14 mouse cellular contexts compared by ENCODE assay signal in the genomic region with DNA sequence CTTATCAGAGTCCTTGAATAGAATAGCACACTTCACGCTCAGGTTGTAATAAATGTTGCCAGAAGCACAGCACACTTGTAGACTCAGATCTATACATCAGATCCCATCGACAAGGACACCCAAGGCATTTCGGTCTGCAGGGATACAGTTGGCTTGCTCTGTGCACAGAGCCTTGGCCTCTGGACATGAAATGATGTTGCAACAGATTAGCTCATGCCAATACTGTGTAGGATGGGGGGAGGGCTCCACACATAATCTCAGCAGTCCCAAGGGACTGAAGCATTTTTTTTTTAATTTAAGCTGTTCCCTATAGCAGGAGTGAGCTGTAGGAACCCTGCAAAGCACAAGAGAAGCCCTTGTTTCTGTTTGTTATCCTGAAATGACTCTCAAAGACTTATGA.
"Had no signal": no experiment of that assay in that cellular context is flagged by ENCODE, and none has a peak within 500 bp of the region (broad histone marks: within the 10 kb centered on the region; RNA-seq: fewer than 3 reads in every experiment).

No protein-coding gene starts in this region.

- ATAC-seq: midbrain, embryonic 13.5 days had no signal

- H3K4me3 ChIP-seq: layer of hippocampus, adult 2 months; limb, embryonic 13.5 days; lung, embryonic 15.5 days; midbrain, embryonic 13.5 days; neural tube, embryonic 15.5 days had no signal

- H3K9ac ChIP-seq: limb, embryonic 13.5 days; liver, embryonic 14.5 days; lung, embryonic 15.5 days; midbrain, embryonic 13.5 days; neural tube, embryonic 15.5 days had no signal

- H3K36me3 ChIP-seq: limb, embryonic 13.5 days; lung, embryonic 15.5 days; midbrain, embryonic 13.5 days; neural tube, embryonic 15.5 days had no signal

- H3K4me1 ChIP-seq: limb, embryonic 13.5 days; lung, embryonic 15.5 days; midbrain, embryonic 13.5 days; neural tube, embryonic 15.5 days had no signal

- H3K27ac ChIP-seq: layer of hippocampus, adult 2 months; limb, embryonic 13.5 days; liver, embryonic 14.5 days; lung, embryonic 15.5 days; midbrain, embryonic 13.5 days; neural tube, embryonic 15.5 days had no signal

- DNase-seq: kidney, adult 11 months; kidney, postnatal 10 days; kidney, postnatal 4 days; lung, postnatal 36 days; right cerebral cortex, adult 18-20 months; right cerebral cortex, postnatal 25 days; thymus, adult 18-20 months; thymus, postnatal 14 days had no signal

- H3K4me2 ChIP-seq: limb, embryonic 13.5 days; lung, embryonic 15.5 days; midbrain, embryonic 13.5 days; neural tube, embryonic 15.5 days had no signal

- H3K27me3 ChIP-seq: limb, embryonic 13.5 days; lung, embryonic 15.5 days; midbrain, embryonic 13.5 days; neural tube, embryonic 15.5 days had no signal

- H3K9me3 ChIP-seq: limb, embryonic 13.5 days; lung, embryonic 15.5 days; midbrain, embryonic 13.5 days; neural tube, embryonic 15.5 days had no signal
